15 mouse cellular contexts compared by ENCODE assay signal in the genomic region with DNA sequence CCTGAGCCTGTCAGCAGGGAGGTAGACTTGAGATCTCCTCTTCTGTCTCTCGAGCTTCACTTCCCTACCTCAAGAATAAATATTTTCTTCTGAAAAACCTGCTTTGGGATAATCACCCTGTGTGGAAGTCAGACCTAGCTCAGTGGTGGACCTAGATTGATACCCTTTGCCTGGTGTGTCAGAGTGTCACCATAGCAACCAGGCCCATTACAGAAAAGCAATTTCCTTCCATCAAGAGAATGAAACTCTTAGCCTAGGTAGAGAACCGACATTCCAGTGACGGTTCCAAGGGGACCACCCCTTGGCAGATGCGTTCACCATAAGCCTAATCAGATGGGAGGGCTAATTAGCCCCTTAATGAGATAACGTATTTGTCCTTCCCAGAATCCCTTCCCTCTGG.
"Had no signal": no experiment of that assay in that cellular context is flagged by ENCODE, and none has a peak within 500 bp of the region (broad histone marks: within the 10 kb centered on the region; RNA-seq: fewer than 3 reads in every experiment).

No protein-coding gene starts in this region.

- H3K4me1 ChIP-seq: liver, embryonic 13.5 days; lung, embryonic 15.5 days; megakaryocyte, embryonic 14.5 days had no signal

- H3K27me3 ChIP-seq: limb, embryonic 12.5 days; liver, embryonic 13.5 days; lung, embryonic 15.5 days; megakaryocyte, embryonic 14.5 days had no signal

- H3K9me3 ChIP-seq: limb, embryonic 12.5 days; liver, embryonic 13.5 days; lung, embryonic 15.5 days had no signal

- H3K27ac ChIP-seq: layer of hippocampus, adult 2 months; limb, embryonic 12.5 days; liver, embryonic 13.5 days; lung, embryonic 15.5 days; macrophage; stomach, postnatal 0 days had no signal

- DNase-seq: kidney, adult 18-20 months; kidney, postnatal 10 days; kidney, postnatal 4 days; liver; liver, embryonic 13.5 days; liver, postnatal 0 days; lung, postnatal 14 days; right cerebral cortex, adult 18-20 months had no signal

- ATAC-seq: liver, postnatal 0 days had no signal

- H3K36me3 ChIP-seq: limb, embryonic 12.5 days; liver, embryonic 13.5 days; lung, embryonic 15.5 days had no signal

- H3K4me3 ChIP-seq: layer of hippocampus, adult 2 months; limb, embryonic 12.5 days; liver, embryonic 13.5 days; lung, embryonic 15.5 days; megakaryocyte, embryonic 14.5 days; myocyte had no signal

- H3K9ac ChIP-seq: limb, embryonic 12.5 days; liver, embryonic 13.5 days; liver, postnatal 0 days; lung, embryonic 15.5 days had no signal

- H3K4me2 ChIP-seq: limb, embryonic 12.5 days; liver, embryonic 13.5 days; lung, embryonic 15.5 days had no signal
